Mouse (Mus musculus): ENCODE results near the gene Cog6. TPM values are rescaled to one million over a fixed set of nuclear protein-coding genes. Genes with fewer than 3 reads are reported as not detected.

Cog6 gene
- total and polyA plus RNA-seq, 3 experiments, result 37.1 to 59.6 (median 48.3) TPM

GRCm38 (mm10) chr3:52963441-52963840, 53.6 kb downstream of the Cog6 start:
- Histone ChIP-seq H3K27me3 (ENCODE audit: control insufficient read depth, insufficient read depth, low read length) (no peaks in the 10 kb centered on the region), H3K36me3 (ENCODE audit: control insufficient read depth, insufficient read depth, low read length) (no peaks in the 10 kb centered on the region), H3K4me1 (ENCODE audit: control insufficient read depth, insufficient read depth, low read length) (no peaks in the 10 kb centered on the region), H3K79me2 (replicated peaks; ENCODE audit: control insufficient read depth, insufficient read depth, low read length) (no peaks in the 10 kb centered on the region), H3K4me3 (no peak overlapping the region), H3K27ac (no peak overlapping the region), H3K9ac (ENCODE audit: low read depth, low read length) (no peak overlapping the region)
- intact Hi-C loops (cut with DNase I), result loop anchor here (10.0 kb wide), 1 partner anchor 199 kb away; no protein-coding TSS in a partner anchor
- no peak for DNase-seq
- TF ChIP-seq POLR2A (IDR thresholded peaks at IDR 0.05; ENCODE audit: insufficient read depth, low read depth, low read length) (no peak), CTCF (IDR thresholded peaks at IDR 0.05) (no peak)
- 89% methylated on average over 8 of the region's 8 CpGs for WGBS

- Histone ChIP-seq H3K27me3 (ENCODE audit: control insufficient read depth, insufficient read depth, low read length) (no peaks in the 10 kb centered on the region), H3K4me3 (no peak overlapping the region), H3K79me2 (replicated peaks; ENCODE audit: control insufficient read depth, insufficient read depth, low read length) (no peaks in the 10 kb centered on the region), H3K27ac (no peak overlapping the region), H3K36me3 (ENCODE audit: control insufficient read depth, insufficient read depth, low read length) (no peaks in the 10 kb centered on the region), H3K9ac (ENCODE audit: low read depth, low read length) (no peak overlapping the region), H3K4me1 (ENCODE audit: control insufficient read depth, insufficient read depth, low read length) (no peaks in the 10 kb centered on the region)
- intact Hi-C loops (cut with DNase I), result loop anchor here (10.0 kb wide), 1 partner anchor 198 kb away; no protein-coding TSS in a partner anchor
- TF ChIP-seq EP300 (IDR thresholded peaks at IDR 0.05; ENCODE audit: insufficient read depth, low read depth, low read length) (no peak), CTCF (IDR thresholded peaks at IDR 0.05) (no peak), POLR2A (IDR thresholded peaks at IDR 0.05; ENCODE audit: insufficient read depth, low read depth, low read length) (no peak)
- WGBS, result 95% methylated on average over 14 of the region's 14 CpGs
- DNase-seq, result no peak
These were observed 54.6 kb downstream of the Cog6 start for GRCm38 (mm10) chr3:52962391-52962790.

GRCm38 (mm10) chr3:52961661-52962060, 55.4 kb downstream of the Cog6 start:
- DNase-seq, result no peak
- no peaks in the 10 kb centered on the region for H3K4me1 ChIP-seq (ENCODE audit: control insufficient read depth, insufficient read depth, low read length)
- no peak for TF ChIP-seq EP300 (IDR thresholded peaks at IDR 0.05; ENCODE audit: insufficient read depth, low read depth, low read length)
- peak; percentile 46 for TF ChIP-seq CTCF (IDR thresholded peaks at IDR 0.05)
- no peaks in the 10 kb centered on the region for H3K27me3 ChIP-seq (ENCODE audit: control insufficient read depth, insufficient read depth, low read length)
- intact Hi-C loops (cut with DNase I), result loop anchor here (10.0 kb wide), 1 partner anchor 197 kb away; no protein-coding TSS in a partner anchor
- no peaks in the 10 kb centered on the region for H3K36me3 ChIP-seq (ENCODE audit: control insufficient read depth, insufficient read depth, low read length)
- H3K27ac ChIP-seq, result no peak overlapping the region
- no peak overlapping the region for H3K9ac ChIP-seq (ENCODE audit: low read depth, low read length)
- no peak overlapping the region for H3K4me3 ChIP-seq
- WGBS, result 65% methylated on average over 3 of the region's 3 CpGs
- no peaks in the 10 kb centered on the region for H3K79me2 ChIP-seq (replicated peaks; ENCODE audit: control insufficient read depth, insufficient read depth, low read length)

- Histone ChIP-seq H3K27me3 (ENCODE audit: control insufficient read depth, insufficient read depth, low read length) (no peaks in the 10 kb centered on the region), H3K36me3 (ENCODE audit: control insufficient read depth, insufficient read depth, low read length) (peaks cover under 1% of the 10 kb centered on the region; the same call in 1 of the 2 replicates), H3K4me1 (ENCODE audit: control insufficient read depth, insufficient read depth, low read length) (peaks cover 3% of the 10 kb centered on the region), H3K27ac (no peak overlapping the region), H3K4me3 (no peak overlapping the region), H3K79me2 (replicated peaks; ENCODE audit: control insufficient read depth, insufficient read depth, low read length) (no peaks in the 10 kb centered on the region), H3K9ac (ENCODE audit: low read depth, low read length) (no peak overlapping the region)
- WGBS, result 98% methylated on average over 13 of the region's 13 CpGs
- TF ChIP-seq CTCF (IDR thresholded peaks at IDR 0.05) (no peak), EP300 (IDR thresholded peaks at IDR 0.05; ENCODE audit: insufficient read depth, low read depth, low read length) (no peak), POLR2A (IDR thresholded peaks at IDR 0.05; ENCODE audit: insufficient read depth, low read depth, low read length) (no peak)
- no peak for DNase-seq
- intact Hi-C loops (cut with DNase I), result loop anchor here (10.0 kb wide), 1 partner anchor 196 kb away; no protein-coding TSS in a partner anchor
These were observed 56.1 kb downstream of the Cog6 start for GRCm38 (mm10) chr3:52960951-52961350.

GRCm38 (mm10) chr3:52958444-52959120, 58.5 kb downstream of the Cog6 start:
- WGBS, result 80% methylated on average over 10 of the region's 10 CpGs
- TF ChIP-seq EP300 (IDR thresholded peaks at IDR 0.05; ENCODE audit: insufficient read depth, low read depth, low read length), result no peak
- TF ChIP-seq CTCF (IDR thresholded peaks at IDR 0.05), result no peak
- TF ChIP-seq POLR2A (IDR thresholded peaks at IDR 0.05; ENCODE audit: insufficient read depth, low read depth, low read length), result no peak
- H3K27ac ChIP-seq, result no peak overlapping the region

DNA sequence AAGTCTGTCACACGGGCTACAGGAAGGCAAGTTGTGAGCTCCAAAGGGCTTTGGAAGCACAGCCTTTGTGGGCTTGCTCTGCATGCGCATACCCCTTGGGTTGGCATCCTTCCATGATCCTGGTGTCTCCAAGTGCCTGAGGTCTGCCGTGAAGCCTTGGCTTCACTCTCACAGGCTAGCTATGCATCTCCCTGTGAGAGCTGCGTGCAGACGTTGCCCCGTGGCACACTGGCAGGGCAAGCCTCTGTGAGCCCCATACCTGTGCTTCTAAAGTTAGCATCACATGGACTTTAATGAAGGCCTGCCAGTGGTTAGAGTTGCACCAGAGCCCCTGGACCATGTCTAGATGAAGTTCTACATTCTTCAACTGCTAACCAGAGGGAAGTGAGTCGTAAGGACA, 59.2 kb downstream of the Cog6 start:
- Histone ChIP-seq H3K27me3 (ENCODE audit: control insufficient read depth, insufficient read depth, low read length) (no peaks in the 10 kb centered on the region), H3K4me3 (no peak overlapping the region), H3K4me1 (ENCODE audit: control insufficient read depth, insufficient read depth, low read length) (peaks cover 13% of the 10 kb centered on the region), H3K27ac (no peak overlapping the region), H3K9ac (ENCODE audit: low read depth, low read length) (no peak overlapping the region), H3K79me2 (replicated peaks; ENCODE audit: control insufficient read depth, insufficient read depth, low read length) (no peaks in the 10 kb centered on the region), H3K36me3 (ENCODE audit: control insufficient read depth, insufficient read depth, low read length) (peaks cover 3% of the 10 kb centered on the region)
- DNase-seq, result no peak
- 85% methylated on average over 7 of the region's 7 CpGs for WGBS
- TF ChIP-seq POLR2A (IDR thresholded peaks at IDR 0.05; ENCODE audit: insufficient read depth, low read depth, low read length), result no peak
- TF ChIP-seq CTCF (IDR thresholded peaks at IDR 0.05), result no peak
- TF ChIP-seq EP300 (IDR thresholded peaks at IDR 0.05; ENCODE audit: insufficient read depth, low read depth, low read length), result no peak
- intact Hi-C loops (cut with DNase I), result loop anchor here (2.0 to 5.0 kb wide), 2 partner anchors 17 to 116 kb away; no protein-coding TSS in a partner anchor

More at GRCm38 (mm10) chr3:52958444-52959120, 58.5 kb downstream of the Cog6 start:
- no peak overlapping the region for H3K4me3 ChIP-seq
- H3K4me1 ChIP-seq (ENCODE audit: control insufficient read depth, insufficient read depth, low read length), result peaks cover 13% of the 10 kb centered on the region
- no peaks in the 10 kb centered on the region for H3K27me3 ChIP-seq (ENCODE audit: control insufficient read depth, insufficient read depth, low read length)
- DNase-seq, result no peak
- H3K36me3 ChIP-seq (ENCODE audit: control insufficient read depth, insufficient read depth, low read length), result peaks cover 3% of the 10 kb centered on the region
- no peaks in the 10 kb centered on the region for H3K79me2 ChIP-seq (replicated peaks; ENCODE audit: control insufficient read depth, insufficient read depth, low read length)
- intact Hi-C loops (cut with DNase I), result loop anchor here (2.0 to 5.0 kb wide), 2 partner anchors 16 to 116 kb away; no protein-coding TSS in a partner anchor
- no peak overlapping the region for H3K9ac ChIP-seq (ENCODE audit: low read depth, low read length)

Measured in heart, adult 2 months (tissue).